ENCODE assay signal across 23 mouse cellular contexts in genomic region chr9:103430431-103431220, GRCm38 (mm10).
"Had no signal": no experiment of that assay in that cellular context is flagged by ENCODE, and none has a peak within 500 bp of the region (broad histone marks: within the 10 kb centered on the region; RNA-seq: fewer than 3 reads in every experiment).

No protein-coding gene starts in this region.

- H3K9ac ChIP-seq: limb, embryonic 13.5 days; liver, embryonic 12.5 days; liver, embryonic 15.5 days; lung, embryonic 15.5 days; neural tube, embryonic 12.5 days; neural tube, embryonic 15.5 days; stomach, embryonic 15.5 days had no signal

- H3K27ac ChIP-seq: kidney, postnatal 0 days; layer of hippocampus, adult 2 months; limb, embryonic 10.5 days; limb, embryonic 13.5 days; liver, embryonic 12.5 days; liver, embryonic 15.5 days; lung, embryonic 15.5 days; neural tube, embryonic 12.5 days; neural tube, embryonic 15.5 days; stomach, embryonic 15.5 days had no signal

- ATAC-seq: liver, embryonic 12.5 days had no signal

- H3K36me3 ChIP-seq: limb, embryonic 10.5 days; limb, embryonic 13.5 days; liver, embryonic 12.5 days; liver, embryonic 15.5 days; lung, embryonic 15.5 days; neural tube, embryonic 12.5 days; neural tube, embryonic 15.5 days; stomach, embryonic 15.5 days had no signal

- H3K27me3 ChIP-seq: liver, embryonic 12.5 days; liver, embryonic 15.5 days; lung, embryonic 15.5 days; neural tube, embryonic 12.5 days; neural tube, embryonic 15.5 days; stomach, embryonic 15.5 days had no signal

- H3K4me2 ChIP-seq: limb, embryonic 13.5 days; liver, embryonic 12.5 days; liver, embryonic 15.5 days; lung, embryonic 15.5 days; midbrain, embryonic 11.5 days; neural tube, embryonic 12.5 days; neural tube, embryonic 15.5 days; stomach, embryonic 15.5 days had no signal

- H3K4me3 ChIP-seq: layer of hippocampus, adult 2 months; limb, embryonic 10.5 days; limb, embryonic 13.5 days; liver, embryonic 12.5 days; liver, embryonic 15.5 days; lung, embryonic 15.5 days; neural tube, embryonic 12.5 days; neural tube, embryonic 15.5 days; stomach, embryonic 15.5 days had no signal

- DNase-seq: kidney, postnatal 25 days; layer of hippocampus, adult 9-11 months; liver; lung, adult 18-20 months; lung, postnatal 14 days; lung, postnatal 4 days; midbrain, embryonic 14.5 days; right cerebral cortex, adult 18-20 months; right cerebral cortex, postnatal 14 days; right cerebral cortex, postnatal 4 days; spleen, adult 18-20 months; thymus, postnatal 4 days had no signal

- H3K9me3 ChIP-seq: limb, embryonic 10.5 days; limb, embryonic 13.5 days; liver, embryonic 12.5 days; liver, embryonic 15.5 days; lung, embryonic 15.5 days; neural tube, embryonic 12.5 days; neural tube, embryonic 15.5 days; stomach, embryonic 15.5 days had no signal

- H3K4me1 ChIP-seq: liver, embryonic 15.5 days; neural tube, embryonic 12.5 days; stomach, embryonic 15.5 days had no signal
